Mouse (Mus musculus) ovary, postnatal 10 days (tissue): ENCODE measurements around the gene Kpna3.

Source experiments
- DNase-seq: peaks from one replicate; pipeline ENCODE4 v3.0.0; 2022; ENCODE audit warnings: low spot score

Gene Kpna3

GRCm38 (mm10) chr14:61320765-61321164, 118.9 kb downstream of the Kpna3 start:
- no peak for DNase-seq

DNA sequence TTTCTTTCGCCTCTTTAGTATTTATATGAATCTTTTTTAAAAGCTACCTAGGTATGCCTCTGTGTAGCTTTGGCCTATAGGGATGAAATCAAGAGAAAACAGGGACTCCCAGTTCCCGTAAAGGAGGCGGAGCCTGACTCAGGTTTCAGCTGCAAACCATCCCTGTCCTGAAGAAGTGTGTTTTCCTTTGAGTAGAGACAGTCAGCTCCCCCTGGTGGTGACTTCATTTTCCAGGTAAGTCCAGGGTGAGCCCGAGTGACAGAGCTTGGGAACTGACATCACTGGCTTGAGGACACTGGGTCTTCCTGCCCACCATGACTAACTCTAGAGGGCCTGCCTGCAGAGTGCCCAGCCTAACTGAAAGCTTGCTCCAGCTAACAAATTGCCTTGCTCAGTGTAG, 122.8 kb downstream of the Kpna3 start:
- no peak for DNase-seq
